Mouse (Mus musculus): ENCODE data around the gene Gramd1b. TPM values are rescaled to one million over a fixed set of nuclear protein-coding genes. Genes with fewer than 3 reads are reported as not detected.
A peak's percentile ranks its signal among the peaks of the same experiment; 100 is the strongest.

Gramd1b gene
- polyA plus RNA-seq, 1 experiment from 2014 or later, result 19.5 TPM

DNA sequence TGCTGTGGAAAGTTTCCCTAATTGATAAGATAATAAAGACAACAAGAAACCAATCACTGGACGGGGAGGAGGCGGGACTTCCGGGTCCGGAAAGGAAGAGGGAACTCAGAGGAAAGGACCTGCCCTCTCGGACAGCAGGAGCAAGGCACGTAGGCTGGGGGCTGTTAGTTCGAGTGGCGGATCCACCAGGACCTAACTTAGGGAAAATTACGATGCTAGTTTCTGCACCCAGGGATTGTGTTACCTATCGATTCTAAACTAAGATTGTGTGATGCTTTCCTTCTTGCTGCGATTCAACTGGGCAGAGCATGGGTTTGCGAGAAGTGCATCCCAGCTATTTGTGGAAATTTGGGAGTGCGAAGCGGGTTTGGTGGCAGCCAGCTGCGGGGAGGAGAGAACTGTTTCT, 116.7 kb downstream of the Gramd1b start:
- Histone ChIP-seq H3K9me3 (ENCODE audit: control insufficient read depth, low read length) (no peaks in the 10 kb centered on the region), H3K4me3 (replicated peaks; ENCODE audit: low read length) (peak overlapping the region; percentile 60), H3K4me1 (replicated peaks; ENCODE audit: control insufficient read depth, insufficient read depth, low read length) (peaks cover 4% of the 10 kb centered on the region), H3K4me2 (ENCODE audit: low read length) (peak overlapping the region; percentile 86), H3K27ac (ENCODE audit: low read length) (peak overlapping the region; percentile 64), H3K36me3 (ENCODE audit: control insufficient read depth, insufficient read depth) (no peaks in the 10 kb centered on the region), H3K27me3 (replicated peaks; ENCODE audit: control insufficient read depth, insufficient read depth, low read length) (no peaks in the 10 kb centered on the region), H3K9ac (replicated peaks; ENCODE audit: low read depth, low read length) (peak overlapping the region; percentile 67)
- under 1% methylated on average over 15 of the region's 15 CpGs for WGBS
- peak; percentile 72 for ATAC-seq

GRCm38 (mm10) chr9:40413601-40414000, 117.6 kb downstream of the Gramd1b start:
- Histone ChIP-seq H3K9me3 (ENCODE audit: control insufficient read depth, low read length) (no peaks in the 10 kb centered on the region), H3K27ac (ENCODE audit: low read length) (no peak overlapping the region), H3K27me3 (replicated peaks; ENCODE audit: control insufficient read depth, insufficient read depth, low read length) (no peaks in the 10 kb centered on the region), H3K4me3 (replicated peaks; ENCODE audit: low read length) (no peak overlapping the region), H3K4me1 (replicated peaks; ENCODE audit: control insufficient read depth, insufficient read depth, low read length) (peaks cover 4% of the 10 kb centered on the region), H3K9ac (replicated peaks; ENCODE audit: low read depth, low read length) (no peak overlapping the region), H3K36me3 (ENCODE audit: control insufficient read depth, insufficient read depth) (no peaks in the 10 kb centered on the region), H3K4me2 (ENCODE audit: low read length) (no peak overlapping the region)
- WGBS, result 94% methylated on average over 4 of the region's 4 CpGs
- no peak for ATAC-seq

GRCm38 (mm10) chr9:40412931-40413330, 118.3 kb downstream of the Gramd1b start:
- H3K4me2 ChIP-seq (ENCODE audit: low read length), result no peak overlapping the region
- no peak for ATAC-seq
- no peak overlapping the region for H3K4me3 ChIP-seq (replicated peaks; ENCODE audit: low read length)
- H3K27me3 ChIP-seq (replicated peaks; ENCODE audit: control insufficient read depth, insufficient read depth, low read length), result no peaks in the 10 kb centered on the region
- 91% methylated on average over 14 of the region's 14 CpGs for WGBS
- H3K36me3 ChIP-seq (ENCODE audit: control insufficient read depth, insufficient read depth), result no peaks in the 10 kb centered on the region
- H3K9me3 ChIP-seq (ENCODE audit: control insufficient read depth, low read length), result no peaks in the 10 kb centered on the region
- no peak overlapping the region for H3K27ac ChIP-seq (ENCODE audit: low read length)
- H3K4me1 ChIP-seq (replicated peaks; ENCODE audit: control insufficient read depth, insufficient read depth, low read length), result peaks cover 4% of the 10 kb centered on the region
- H3K9ac ChIP-seq (replicated peaks; ENCODE audit: low read depth, low read length), result no peak overlapping the region

GRCm38 (mm10) chr9:40412246-40412645, 118.9 kb downstream of the Gramd1b start:
- Histone ChIP-seq H3K4me1 (replicated peaks; ENCODE audit: control insufficient read depth, insufficient read depth, low read length) (peaks cover 4% of the 10 kb centered on the region), H3K9me3 (ENCODE audit: control insufficient read depth, low read length) (no peaks in the 10 kb centered on the region), H3K9ac (replicated peaks; ENCODE audit: low read depth, low read length) (no peak overlapping the region), H3K27me3 (replicated peaks; ENCODE audit: control insufficient read depth, insufficient read depth, low read length) (no peaks in the 10 kb centered on the region), H3K27ac (ENCODE audit: low read length) (no peak overlapping the region), H3K4me2 (ENCODE audit: low read length) (no peak overlapping the region), H3K4me3 (replicated peaks; ENCODE audit: low read length) (no peak overlapping the region), H3K36me3 (ENCODE audit: control insufficient read depth, insufficient read depth) (no peaks in the 10 kb centered on the region)
- ATAC-seq, result no peak
- 91% methylated on average over 4 of the region's 4 CpGs for WGBS

DNA sequence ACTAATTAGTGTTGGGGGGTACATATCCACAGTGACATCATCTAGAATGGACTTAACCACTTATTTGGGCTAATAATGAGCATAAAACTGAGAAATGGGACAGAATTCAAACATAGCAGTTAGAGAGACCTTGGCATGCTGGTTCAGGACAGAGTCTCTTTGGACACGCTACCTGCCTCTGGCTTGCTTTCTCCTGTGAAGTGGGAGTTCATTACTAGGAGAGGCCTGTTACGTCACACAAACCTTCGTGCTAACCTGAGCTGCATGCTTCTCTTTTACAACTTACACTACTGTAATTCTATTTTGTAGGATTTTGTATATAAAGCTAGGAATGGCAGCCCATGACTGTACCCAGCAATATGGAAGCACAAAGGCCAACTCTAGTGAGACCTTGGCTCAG, 120.3 kb downstream of the Gramd1b start:
- no peak for ATAC-seq
- Histone ChIP-seq H3K27me3 (replicated peaks; ENCODE audit: control insufficient read depth, insufficient read depth, low read length) (no peaks in the 10 kb centered on the region), H3K27ac (ENCODE audit: low read length) (no peak overlapping the region), H3K4me3 (replicated peaks; ENCODE audit: low read length) (no peak overlapping the region), H3K9me3 (ENCODE audit: control insufficient read depth, low read length) (no peaks in the 10 kb centered on the region), H3K4me1 (replicated peaks; ENCODE audit: control insufficient read depth, insufficient read depth, low read length) (peaks cover 4% of the 10 kb centered on the region), H3K36me3 (ENCODE audit: control insufficient read depth, insufficient read depth) (no peaks in the 10 kb centered on the region), H3K9ac (replicated peaks; ENCODE audit: low read depth, low read length) (no peak overlapping the region), H3K4me2 (ENCODE audit: low read length) (no peak overlapping the region)
- WGBS, result 96% methylated on average over 3 of the region's 3 CpGs

DNA sequence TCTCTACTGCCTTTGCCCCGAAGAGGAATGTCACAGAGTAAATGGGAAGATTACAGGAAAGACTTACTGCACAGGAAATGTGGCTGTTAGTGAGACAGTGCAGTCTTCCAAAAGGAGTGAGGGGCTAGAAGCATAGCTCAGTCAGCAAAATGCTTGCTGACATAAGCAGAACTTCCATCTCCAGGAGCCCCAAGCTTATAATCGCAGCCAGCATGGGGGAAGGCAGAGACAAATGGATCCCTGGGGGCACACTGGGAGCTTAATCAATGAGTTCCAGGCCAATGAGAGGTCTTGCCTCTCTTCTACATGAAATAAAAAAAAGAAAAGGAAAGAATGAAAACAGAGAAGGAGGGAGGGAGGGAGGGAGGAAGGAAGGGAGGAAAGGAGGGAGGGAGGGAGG, 122.1 kb downstream of the Gramd1b start:
- Histone ChIP-seq H3K36me3 (ENCODE audit: control insufficient read depth, insufficient read depth) (no peaks in the 10 kb centered on the region), H3K4me1 (replicated peaks; ENCODE audit: control insufficient read depth, insufficient read depth, low read length) (peaks cover 5% of the 10 kb centered on the region), H3K27ac (ENCODE audit: low read length) (no peak overlapping the region), H3K9me3 (ENCODE audit: control insufficient read depth, low read length) (no peaks in the 10 kb centered on the region), H3K4me2 (ENCODE audit: low read length) (no peak overlapping the region), H3K27me3 (replicated peaks; ENCODE audit: control insufficient read depth, insufficient read depth, low read length) (no peaks in the 10 kb centered on the region), H3K9ac (replicated peaks; ENCODE audit: low read depth, low read length) (no peak overlapping the region), H3K4me3 (replicated peaks; ENCODE audit: low read length) (no peak overlapping the region)
- 61% methylated on average over 2 of the region's 2 CpGs for WGBS
- no peak for ATAC-seq

DNA sequence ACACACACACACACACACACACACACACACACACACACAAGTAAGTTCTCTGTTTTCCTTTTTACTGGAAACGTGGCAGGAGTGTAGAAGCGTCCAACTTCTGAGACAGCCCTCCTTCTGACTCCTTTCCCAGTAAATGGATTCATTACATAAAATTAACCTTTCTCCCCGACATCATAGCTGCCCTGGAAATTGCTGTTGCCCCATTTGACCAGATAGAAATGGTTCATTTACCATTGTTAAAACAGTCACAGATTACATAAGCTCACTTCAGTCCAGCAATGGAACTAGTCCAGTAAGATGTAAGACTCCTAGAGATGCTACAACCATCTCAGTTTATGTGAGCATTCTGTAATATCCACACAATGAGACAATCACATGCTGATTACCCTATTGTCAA, 122.8 kb downstream of the Gramd1b start:
- H3K4me1 ChIP-seq (replicated peaks; ENCODE audit: control insufficient read depth, insufficient read depth, low read length), result peaks cover 4% of the 10 kb centered on the region; the same call in 1 of the 2 replicates
- H3K4me3 ChIP-seq (replicated peaks; ENCODE audit: low read length), result no peak overlapping the region
- H3K4me2 ChIP-seq (ENCODE audit: low read length), result no peak overlapping the region
- ATAC-seq, result no peak
- no peaks in the 10 kb centered on the region for H3K9me3 ChIP-seq (ENCODE audit: control insufficient read depth, low read length)
- no peaks in the 10 kb centered on the region for H3K36me3 ChIP-seq (ENCODE audit: control insufficient read depth, insufficient read depth)
- WGBS, result 54% methylated on average over 3 of the region's 3 CpGs
- H3K27ac ChIP-seq (ENCODE audit: low read length), result no peak overlapping the region
- no peak overlapping the region for H3K9ac ChIP-seq (replicated peaks; ENCODE audit: low read depth, low read length)
- no peaks in the 10 kb centered on the region for H3K27me3 ChIP-seq (replicated peaks; ENCODE audit: control insufficient read depth, insufficient read depth, low read length)

DNA sequence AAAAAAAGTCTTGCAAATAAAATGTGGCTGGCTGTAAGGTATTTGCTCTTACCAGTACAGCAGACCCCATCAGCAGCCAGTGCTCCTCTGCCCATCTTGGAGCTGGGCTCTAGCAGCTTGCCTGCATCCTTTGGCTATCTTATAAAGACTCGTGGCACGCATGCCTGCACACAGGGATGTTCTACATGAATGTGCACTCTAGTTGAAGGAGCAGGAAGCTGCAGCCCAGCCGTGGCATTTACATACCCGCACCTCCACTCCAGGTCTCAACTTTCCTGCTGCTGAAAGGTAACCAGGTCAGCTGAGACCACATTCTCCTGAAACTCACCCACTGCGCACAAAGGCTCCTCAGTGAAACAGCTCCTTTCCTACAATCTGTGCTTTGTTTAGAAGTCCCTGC, 123.3 kb downstream of the Gramd1b start:
- H3K4me2 ChIP-seq (ENCODE audit: low read length), result no peak overlapping the region
- WGBS, result 35% methylated on average over 5 of the region's 5 CpGs
- peaks cover 4% of the 10 kb centered on the region; the same call in 1 of the 2 replicates for H3K4me1 ChIP-seq (replicated peaks; ENCODE audit: control insufficient read depth, insufficient read depth, low read length)
- H3K9ac ChIP-seq (replicated peaks; ENCODE audit: low read depth, low read length), result no peak overlapping the region
- H3K4me3 ChIP-seq (replicated peaks; ENCODE audit: low read length), result no peak overlapping the region
- ATAC-seq, result no peak
- H3K36me3 ChIP-seq (ENCODE audit: control insufficient read depth, insufficient read depth), result no peaks in the 10 kb centered on the region
- H3K27ac ChIP-seq (ENCODE audit: low read length), result no peak overlapping the region
- H3K9me3 ChIP-seq (ENCODE audit: control insufficient read depth, low read length), result no peaks in the 10 kb centered on the region
- no peaks in the 10 kb centered on the region for H3K27me3 ChIP-seq (replicated peaks; ENCODE audit: control insufficient read depth, insufficient read depth, low read length)

GRCm38 (mm10) chr9:40405804-40406203, 125.4 kb downstream of the Gramd1b start:
- Histone ChIP-seq H3K4me2 (ENCODE audit: low read length) (no peak overlapping the region), H3K9ac (replicated peaks; ENCODE audit: low read depth, low read length) (no peak overlapping the region), H3K4me3 (replicated peaks; ENCODE audit: low read length) (no peak overlapping the region), H3K4me1 (replicated peaks; ENCODE audit: control insufficient read depth, insufficient read depth, low read length) (peaks cover 4% of the 10 kb centered on the region; the same call in 1 of the 2 replicates), H3K27me3 (replicated peaks; ENCODE audit: control insufficient read depth, insufficient read depth, low read length) (no peaks in the 10 kb centered on the region), H3K9me3 (ENCODE audit: control insufficient read depth, low read length) (no peaks in the 10 kb centered on the region), H3K36me3 (ENCODE audit: control insufficient read depth, insufficient read depth) (no peaks in the 10 kb centered on the region), H3K27ac (ENCODE audit: low read length) (no peak overlapping the region)
- no peak for ATAC-seq
- 62% methylated on average over 6 of the region's 6 CpGs for WGBS

GRCm38 (mm10) chr9:40405263-40405662, 125.9 kb downstream of the Gramd1b start:
- WGBS, result 69% methylated on average over 5 of the region's 5 CpGs
- peak overlapping the region; percentile 9 for H3K27ac ChIP-seq (ENCODE audit: low read length)
- H3K4me1 ChIP-seq (replicated peaks; ENCODE audit: control insufficient read depth, insufficient read depth, low read length), result peaks cover 4% of the 10 kb centered on the region; the same call in 1 of the 2 replicates
- no peak overlapping the region for H3K9ac ChIP-seq (replicated peaks; ENCODE audit: low read depth, low read length)
- H3K27me3 ChIP-seq (replicated peaks; ENCODE audit: control insufficient read depth, insufficient read depth, low read length), result no peaks in the 10 kb centered on the region
- ATAC-seq, result no peak
- H3K4me3 ChIP-seq (replicated peaks; ENCODE audit: low read length), result no peak overlapping the region
- no peaks in the 10 kb centered on the region for H3K36me3 ChIP-seq (ENCODE audit: control insufficient read depth, insufficient read depth)
- no peaks in the 10 kb centered on the region for H3K9me3 ChIP-seq (ENCODE audit: control insufficient read depth, low read length)
- H3K4me2 ChIP-seq (ENCODE audit: low read length), result no peak overlapping the region
